Mouse (Mus musculus) inflammation-experienced regulatory T-cells, adult 16 weeks (primary cell): ENCODE measurements around the gene L1cam. TPM values are rescaled to one million over a fixed set of nuclear protein-coding genes. Genes with fewer than 3 reads are reported as not detected.

ENCODE experiments used
- polyA plus RNA-seq: library from polyadenylated mRNA; unstranded; fragments of 100-300 nt; shearing (Covaris generic); gene quantifications from one replicate; pipeline ENCODE4 v1.2.1, GENCODE M21; 2017

Gene L1cam
- 9.2 TPM for polyA plus RNA-seq

DNA sequence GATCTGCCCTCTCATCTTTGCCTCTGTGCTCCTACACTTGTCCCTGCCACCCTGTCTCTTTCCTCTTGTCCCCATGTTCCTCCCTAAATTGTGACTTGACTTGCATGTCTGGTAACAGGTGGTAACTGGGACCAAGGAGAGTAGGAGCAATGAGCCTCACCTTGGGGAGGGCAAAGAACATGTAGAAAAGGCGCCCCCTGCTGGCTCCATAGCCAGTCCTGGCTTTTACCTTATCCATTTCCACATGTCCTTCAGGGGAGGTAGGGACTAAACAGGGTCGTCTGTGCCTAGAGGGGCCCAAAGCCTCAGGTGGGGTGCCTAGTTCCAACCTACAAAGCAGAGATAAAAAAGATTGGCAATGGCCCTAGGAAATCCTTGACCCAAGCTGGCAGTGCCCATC lies at the start of gene L1cam:
TSS of gene L1cam (minus strand) at position 387 of the 400 bp plus-strand sequence.

DNA sequence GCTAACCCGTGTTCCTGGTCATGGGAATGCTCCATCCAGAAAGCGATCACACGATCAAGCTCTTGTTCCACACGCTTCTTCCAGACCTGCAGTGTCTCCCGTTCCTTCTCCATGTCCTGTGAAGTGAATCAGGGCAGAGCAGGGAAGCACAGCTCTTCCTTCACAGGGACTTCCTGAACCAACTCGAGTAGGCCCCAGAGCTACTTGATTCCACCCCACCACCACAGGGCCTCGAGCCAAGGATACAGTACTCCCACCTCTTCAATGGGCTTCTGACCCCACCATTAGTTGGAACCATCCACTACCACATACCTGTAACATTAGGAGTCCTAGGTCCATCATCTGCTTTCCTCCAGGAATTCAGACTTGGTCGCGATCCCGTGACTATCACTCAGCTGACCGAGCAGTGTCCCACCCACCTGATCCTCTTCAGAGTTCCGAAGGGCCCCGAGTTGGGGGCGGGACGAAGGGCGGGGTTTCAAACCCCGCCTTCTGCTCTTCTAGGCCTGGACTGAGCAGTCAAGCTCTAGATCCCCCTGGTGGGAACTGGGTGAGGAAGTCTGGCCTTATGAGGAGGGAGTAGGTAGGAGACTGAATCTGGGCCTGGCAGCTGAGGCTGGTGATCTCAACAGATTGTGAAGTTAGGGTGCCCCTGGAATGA lies 34.6 kb upstream of the L1cam start, which contains the start of gene Renbp:
TSS of gene Renbp (minus strand) at position 449 of the 661 bp plus-strand sequence.

DNA sequence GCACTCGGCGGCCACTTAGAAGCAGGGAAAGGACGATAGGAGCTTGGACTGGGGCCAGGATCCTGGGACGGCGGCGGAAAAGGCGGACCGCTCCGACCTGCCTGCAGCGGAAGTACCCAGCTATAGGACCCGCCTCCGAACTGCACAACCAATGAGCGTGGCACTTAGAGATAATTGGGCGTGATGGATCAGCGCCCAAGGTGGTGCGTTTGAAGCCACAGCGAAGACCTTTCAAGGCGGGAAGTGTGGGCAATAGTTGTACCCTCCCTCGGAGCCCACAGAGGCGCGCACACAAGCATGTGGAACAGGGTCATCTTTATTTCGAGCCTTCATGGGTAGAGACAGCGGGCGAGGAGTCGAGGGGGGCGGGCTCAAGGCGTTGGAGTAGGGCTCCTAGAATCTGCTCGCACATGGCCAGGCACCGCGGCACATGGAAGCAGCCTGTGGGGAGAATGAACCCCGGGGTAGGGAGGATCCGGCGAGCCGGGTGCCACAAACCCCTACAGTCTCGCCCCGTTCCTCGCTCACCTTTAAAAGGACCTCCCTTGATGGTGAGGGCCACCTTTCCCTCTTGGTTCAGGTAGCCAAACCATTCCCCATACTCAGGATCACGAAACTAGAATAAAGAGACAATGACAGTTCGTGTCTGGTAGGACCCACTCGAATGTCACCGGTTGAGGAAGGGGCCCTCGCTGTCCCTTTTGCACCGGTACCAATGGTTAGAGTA lies 26.1 kb upstream of the L1cam start, which contains the start of the genes Arhgap4 and Naa10:
TSS of gene Arhgap4 (minus strand) at position 48 of the 727 bp plus-strand sequence.
TSS of gene Naa10 (minus strand) at position 122 of the 727 bp plus-strand sequence.

DNA sequence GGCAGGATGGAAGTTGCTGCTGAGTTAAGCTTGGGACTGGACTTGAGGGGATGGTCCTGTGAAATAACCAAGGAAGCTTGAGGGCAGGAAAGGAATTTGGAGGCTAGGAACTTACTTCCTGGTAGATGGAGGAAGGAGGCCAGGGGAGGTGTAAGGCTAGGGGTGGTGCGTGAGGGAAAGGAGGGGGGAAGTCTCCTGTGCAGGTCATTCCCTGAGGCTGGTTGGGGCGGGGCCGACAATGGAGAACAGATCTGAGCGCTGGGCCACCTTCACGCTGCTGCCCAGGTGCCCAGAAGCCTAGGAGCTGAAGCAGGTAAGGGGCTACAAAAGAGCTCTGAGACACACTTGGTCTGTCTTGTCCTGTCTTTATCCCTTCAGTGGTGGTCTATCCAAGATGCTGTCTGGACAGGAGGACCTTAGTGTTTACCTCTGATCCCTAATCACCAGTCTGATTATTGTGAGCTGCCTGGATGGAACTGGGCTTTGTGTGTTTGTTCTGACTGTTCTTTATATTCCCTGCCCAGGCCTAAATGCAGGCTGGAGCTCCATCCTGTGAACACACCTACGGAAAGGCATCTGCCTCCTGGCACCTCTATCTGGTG lies 4.3 kb downstream of the L1cam start, which contains the start of gene Avpr2:
TSS of gene Avpr2 (plus strand) at position 552 of the 602 bp plus-strand sequence.

DNA sequence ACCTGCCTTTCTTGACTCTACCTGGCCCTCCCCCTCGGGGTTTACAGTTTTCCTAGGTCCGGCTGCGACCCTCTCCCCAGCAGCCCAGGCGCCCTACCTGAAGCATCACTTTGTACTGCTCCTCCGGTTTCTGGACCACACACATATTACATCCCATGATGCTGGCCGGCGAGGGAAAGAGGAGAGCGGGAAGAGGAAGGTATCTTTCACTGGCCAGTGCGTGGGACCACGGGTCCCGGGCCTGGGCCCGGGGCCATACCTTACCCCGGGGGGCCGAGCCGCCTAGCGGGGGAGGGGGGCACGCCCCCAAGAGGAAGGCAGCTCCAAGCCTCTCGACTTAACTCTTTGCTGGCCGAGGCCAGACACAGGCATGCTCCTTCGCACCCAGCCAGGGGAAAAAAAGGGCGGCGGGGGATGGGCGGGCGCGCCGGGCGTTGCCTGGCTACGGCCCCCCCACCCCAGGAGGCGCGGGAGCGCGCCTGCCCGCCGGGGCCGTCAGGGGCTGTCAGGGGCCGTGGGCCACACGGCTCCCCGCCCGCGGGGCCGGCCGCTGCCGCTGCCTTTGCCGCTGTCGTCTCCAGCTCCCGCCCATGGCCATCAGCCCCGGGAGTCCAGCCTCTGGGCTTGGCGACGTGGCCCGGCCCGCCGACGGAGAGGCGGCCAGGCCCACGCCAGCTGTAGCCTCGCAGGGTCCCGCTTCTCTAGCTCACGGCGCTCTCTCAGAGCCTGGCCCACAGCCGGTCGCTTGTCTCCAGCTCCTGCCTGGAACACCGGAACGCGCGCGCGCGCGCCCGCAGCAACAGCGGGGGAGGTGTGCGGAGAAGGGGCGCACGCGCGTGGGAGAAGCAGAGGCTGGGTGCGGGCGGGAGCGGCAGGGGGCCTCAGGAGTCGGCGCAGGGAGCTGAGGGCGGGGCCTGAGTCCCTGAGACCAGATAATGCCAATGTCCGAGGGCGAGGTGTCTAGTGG lies 71.4 kb downstream of the L1cam start, which contains the start of gene Pdzd4:
TSS of gene Pdzd4 (minus strand) at position 785 of the 967 bp plus-strand sequence.

Other genes with a start within 250 kb of the L1cam start
- gene Pnck, start 236.0 kb downstream of the L1cam start, polyA plus RNA-seq, result 3.0 TPM
- gene Slc6a8, start 223.0 kb downstream of the L1cam start, polyA plus RNA-seq, result 0.63 TPM
- 307 TPM for gene Bcap31, start 179.9 kb downstream of the L1cam start, polyA plus RNA-seq
- gene Abcd1, start 179.5 kb downstream of the L1cam start, polyA plus RNA-seq, result 48.1 TPM
- gene Plxnb3, start 139.0 kb downstream of the L1cam start, polyA plus RNA-seq, result 0.06 TPM
- gene Srpk3, start 121.7 kb downstream of the L1cam start, polyA plus RNA-seq, result 1.6 TPM
- gene Idh3g, start 109.2 kb downstream of the L1cam start, polyA plus RNA-seq, result 226 TPM
- 243 TPM for gene Ssr4, start 109.1 kb downstream of the L1cam start, polyA plus RNA-seq
- 0.44 TPM for gene Pdzd4, start 71.1 kb downstream of the L1cam start, polyA plus RNA-seq
- gene Avpr2, start 4.0 kb downstream of the L1cam start, polyA plus RNA-seq, result 4.2 TPM
- gene Arhgap4, start 25.8 kb upstream of the L1cam start, polyA plus RNA-seq, result 322 TPM
- gene Naa10, start 25.8 kb upstream of the L1cam start, polyA plus RNA-seq, result 224 TPM
- gene Renbp, start 34.7 kb upstream of the L1cam start, polyA plus RNA-seq, result 11.6 TPM
- gene Hcfc1, start 70.3 kb upstream of the L1cam start, polyA plus RNA-seq, result 69.3 TPM
- 38.8 TPM for gene Irak1, start 127.8 kb upstream of the L1cam start, polyA plus RNA-seq
- gene Opn1mw, start 231.4 kb upstream of the L1cam start, polyA plus RNA-seq, result not detected
- 46.0 TPM for gene Mecp2, start 239.3 kb upstream of the L1cam start, polyA plus RNA-seq